Mouse (Mus musculus) neural tube, embryonic 15.5 days (tissue): ENCODE results near the gene Elovl6. TPM values are rescaled to one million over a fixed set of nuclear protein-coding genes. Genes with fewer than 3 reads are reported as not detected.

Source experiments
- ATAC-seq: fragments of 200-750 bp; cut with Nextera tagmentation; 2 replicates; pipeline ENCODE4 v1.8.0; 2017; ENCODE audit warnings: mild to moderate bottlenecking, moderate TSS enrichment, moderate library complexity; ENCODE audit not compliant: low FRiP score
- H3K27ac ChIP-seq: fragments of 300-500 bp; sonication (generic); replicated peaks from 2 replicates; pipeline ENCODE4 v1.5.1; 2015; ENCODE audit warnings: mild to moderate bottlenecking, inconsistent platforms
- H3K27me3 ChIP-seq: fragments of 300-500 bp; sonication (generic); replicated peaks from 2 replicates; pipeline ENCODE4 v1.6.1; 2015; ENCODE audit warnings: inconsistent platforms
- H3K36me3 ChIP-seq: fragments of 300-500 bp; sonication (generic); 2 replicates; pipeline ENCODE4 v1.6.1; 2015; ENCODE audit warnings: inconsistent platforms
- H3K4me1 ChIP-seq: fragments of 300-500 bp; sonication (generic); 2 replicates; pipeline ENCODE4 v1.6.1; 2015; ENCODE audit warnings: inconsistent platforms
- H3K4me2 ChIP-seq: fragments of 300-500 bp; sonication (generic); 2 replicates; pipeline ENCODE4 v1.6.1; 2015; ENCODE audit warnings: inconsistent platforms, mild to moderate bottlenecking, moderate library complexity
- H3K4me3 ChIP-seq: fragments of 300-500 bp; sonication (generic); replicated peaks from 2 replicates; pipeline ENCODE4 v1.5.1; 2015; ENCODE audit warnings: mild to moderate bottlenecking, inconsistent platforms
- H3K9ac ChIP-seq: fragments of 300-500 bp; sonication (generic); replicated peaks from 2 replicates; pipeline ENCODE4 v1.6.1; 2015; ENCODE audit warnings: mild to moderate bottlenecking, inconsistent platforms
- H3K9me3 ChIP-seq: fragments of 300-500 bp; sonication (generic); replicated peaks from 2 replicates; pipeline ENCODE4 v1.6.1; 2016; ENCODE audit warnings: inconsistent platforms
- WGBS: fragments of 180-500 bp; shearing (Covaris S2); methylation state at CpG from one replicate; pipeline ENCODE4 v1.1.7; 2015; ENCODE audit warnings: mixed read lengths; 5-methylcytosine and 5-hydroxymethylcytosine counted together
- polyA plus RNA-seq: library from polyadenylated mRNA; unstranded; fragments of >200 nt; fragmentation: Nextera tagmentation; extraction: Ambion mirVana; gene quantifications from 2 replicates; pipeline ENCODE4 v1.2.1, GENCODE M21; 2015

Gene Elovl6
- polyA plus RNA-seq, 1 experiment from 2014 or later = 41.6 TPM

GRCm38 (mm10) chr3:129527046-129527445 lies 5.1 kb upstream of the Elovl6 start:
- Histone ChIP-seq H3K9ac (no peak overlapping the region), H3K27me3 (no peaks in the 10 kb centered on the region), H3K36me3 (no peaks in the 10 kb centered on the region), H3K4me3 (no peak overlapping the region), H3K4me1 (peaks cover 5% of the 10 kb centered on the region; the same call in 1 of the 2 replicates), H3K27ac (no peak overlapping the region), H3K4me2 (no peak overlapping the region), H3K9me3 (no peaks in the 10 kb centered on the region)
- 93% methylated on average over 3 of the region's 3 CpGs for WGBS
- no peak for ATAC-seq

GRCm38 (mm10) chr3:129529311-129529710 lies 2.8 kb upstream of the Elovl6 start:
- Histone ChIP-seq H3K4me3 (no peak overlapping the region), H3K36me3 (no peaks in the 10 kb centered on the region), H3K9ac (no peak overlapping the region), H3K4me2 (no peak overlapping the region), H3K27ac (no peak overlapping the region), H3K27me3 (no peaks in the 10 kb centered on the region), H3K9me3 (no peaks in the 10 kb centered on the region), H3K4me1 (peaks cover 7% of the 10 kb centered on the region; the same call in 1 of the 2 replicates)
- no peak for ATAC-seq
- 60% methylated on average over 3 of the region's 3 CpGs for WGBS

GRCm38 (mm10) chr3:129530461-129530860 lies 1.7 kb upstream of the Elovl6 start:
- Histone ChIP-seq H3K4me2 (no peak overlapping the region), H3K9me3 (no peaks in the 10 kb centered on the region), H3K9ac (no peak overlapping the region), H3K4me3 (no peak overlapping the region), H3K27ac (no peak overlapping the region), H3K4me1 (peaks cover 15% of the 10 kb centered on the region), H3K36me3 (no peaks in the 10 kb centered on the region), H3K27me3 (no peaks in the 10 kb centered on the region)
- WGBS = 96% methylated on average over 6 of the region's 6 CpGs
- no peak for ATAC-seq

- peak; percentile 42; the same call in 1 of the 2 replicates for ATAC-seq
- Histone ChIP-seq H3K9ac (peak overlapping the region; percentile 96), H3K4me2 (peak overlapping the region; percentile 71), H3K4me3 (peak overlapping the region; percentile 61), H3K9me3 (no peaks in the 10 kb centered on the region), H3K27me3 (no peaks in the 10 kb centered on the region), H3K36me3 (no peaks in the 10 kb centered on the region), H3K4me1 (peaks cover 37% of the 10 kb centered on the region), H3K27ac (peak overlapping the region; percentile 97)
- WGBS = under 1% methylated on average over 40 of the region's 40 CpGs
Observed at GRCm38 (mm10) chr3:129532865-129533742, 949 bp downstream of the Elovl6 start.

- H3K4me3 ChIP-seq = peak overlapping the region; percentile 61
- no peaks in the 10 kb centered on the region for H3K27me3 ChIP-seq
- no peaks in the 10 kb centered on the region for H3K9me3 ChIP-seq
- under 1% methylated on average over 64 of the region's 74 CpGs for WGBS
- no peaks in the 10 kb centered on the region for H3K36me3 ChIP-seq
- peak overlapping the region; percentile 97 for H3K27ac ChIP-seq
- peaks cover 44% of the 10 kb centered on the region for H3K4me1 ChIP-seq
- H3K4me2 ChIP-seq = peak overlapping the region; percentile 71
- peak; percentile 27 for ATAC-seq
- H3K9ac ChIP-seq = peak overlapping the region; percentile 96
Observed at GRCm38 (mm10) chr3:129533743-129534530, 1.8 kb downstream of the Elovl6 start.

- peak overlapping the region; percentile 97 for H3K27ac ChIP-seq
- no peaks in the 10 kb centered on the region for H3K36me3 ChIP-seq
- peaks cover 44% of the 10 kb centered on the region for H3K4me1 ChIP-seq
- 14% methylated on average over 6 of the region's 6 CpGs for WGBS
- no peak for ATAC-seq
- H3K4me3 ChIP-seq = peak overlapping the region; percentile 61
- no peaks in the 10 kb centered on the region for H3K27me3 ChIP-seq
- peak overlapping the region; percentile 71 for H3K4me2 ChIP-seq
- H3K9me3 ChIP-seq = no peaks in the 10 kb centered on the region
- H3K9ac ChIP-seq = peak overlapping the region; percentile 96
Observed at GRCm38 (mm10) chr3:129535444-129535843, 3.3 kb downstream of the Elovl6 start.

GRCm38 (mm10) chr3:129536109-129536508 lies 4.0 kb downstream of the Elovl6 start:
- under 1% methylated on average over 11 of the region's 11 CpGs for WGBS
- Histone ChIP-seq H3K4me3 (peak overlapping the region; percentile 61), H3K9ac (peak overlapping the region; percentile 96), H3K9me3 (no peaks in the 10 kb centered on the region), H3K4me2 (peak overlapping the region; percentile 71), H3K27me3 (no peaks in the 10 kb centered on the region), H3K27ac (peak overlapping the region; percentile 97), H3K4me1 (peaks cover 44% of the 10 kb centered on the region), H3K36me3 (no peaks in the 10 kb centered on the region)
- ATAC-seq = peak; percentile 91

GRCm38 (mm10) chr3:129537954-129538353 lies 5.8 kb downstream of the Elovl6 start:
- Histone ChIP-seq H3K4me3 (no peak overlapping the region), H3K27ac (0 out of 2 replicates have a peak overlapping the region, but pooled peaks have one; percentile 14), H3K4me2 (no peak overlapping the region), H3K9ac (no peak overlapping the region), H3K27me3 (no peaks in the 10 kb centered on the region), H3K4me1 (peaks cover 38% of the 10 kb centered on the region), H3K9me3 (no peaks in the 10 kb centered on the region), H3K36me3 (peaks cover 13% of the 10 kb centered on the region; the same call in 1 of the 2 replicates)
- WGBS = 42% methylated on average over 5 of the region's 5 CpGs
- no peak for ATAC-seq

GRCm38 (mm10) chr3:129540882-129541281 lies 8.7 kb downstream of the Elovl6 start:
- H3K27ac ChIP-seq = no peak overlapping the region
- H3K36me3 ChIP-seq = peaks cover 22% of the 10 kb centered on the region
- H3K27me3 ChIP-seq = no peaks in the 10 kb centered on the region
- H3K9me3 ChIP-seq = no peaks in the 10 kb centered on the region; the same call in 1 of the 2 replicates
- H3K4me2 ChIP-seq = no peak overlapping the region
- ATAC-seq = no peak
- 94% methylated on average over 2 of the region's 2 CpGs for WGBS
- no peak overlapping the region for H3K9ac ChIP-seq
- no peak overlapping the region for H3K4me3 ChIP-seq
- H3K4me1 ChIP-seq = peaks cover 25% of the 10 kb centered on the region

- peaks cover 22% of the 10 kb centered on the region for H3K36me3 ChIP-seq
- H3K4me3 ChIP-seq = no peak overlapping the region
- 98% methylated on average over 11 of the region's 11 CpGs for WGBS
- H3K4me1 ChIP-seq = peaks cover 28% of the 10 kb centered on the region
- no peak overlapping the region for H3K9ac ChIP-seq
- no peaks in the 10 kb centered on the region for H3K27me3 ChIP-seq
- no peak for ATAC-seq
- no peak overlapping the region for H3K4me2 ChIP-seq
- H3K9me3 ChIP-seq = no peaks in the 10 kb centered on the region; the same call in 1 of the 2 replicates
- H3K27ac ChIP-seq = no peak overlapping the region
Observed at GRCm38 (mm10) chr3:129541456-129541855, 9.3 kb downstream of the Elovl6 start.

- no peaks in the 10 kb centered on the region; the same call in 1 of the 2 replicates for H3K9me3 ChIP-seq
- ATAC-seq = no peak
- no peak overlapping the region for H3K27ac ChIP-seq
- H3K36me3 ChIP-seq = peaks cover 22% of the 10 kb centered on the region
- no peak overlapping the region for H3K9ac ChIP-seq
- H3K4me2 ChIP-seq = no peak overlapping the region
- H3K4me3 ChIP-seq = no peak overlapping the region
- WGBS = 98% methylated on average over 3 of the region's 3 CpGs
- H3K4me1 ChIP-seq = peaks cover 10% of the 10 kb centered on the region; the same call in 1 of the 2 replicates
- no peaks in the 10 kb centered on the region for H3K27me3 ChIP-seq
Observed at GRCm38 (mm10) chr3:129543376-129543775, 11.2 kb downstream of the Elovl6 start.
